Mouse (Mus musculus) inflammation-experienced regulatory T-cells, adult 6 months (primary cell): Measurements from ENCODE around the gene Crat. TPM values are rescaled to one million over a fixed set of nuclear protein-coding genes. Genes with fewer than 3 reads are reported as not detected.
A peak's percentile ranks its signal among the peaks of the same experiment; 100 is the strongest.

Experiments used
- ATAC-seq: one replicate; pipeline ENCODE4 v1.8.0; 2017
- polyA plus RNA-seq, 3 experiments: library from polyadenylated mRNA; unstranded; fragments of 100-300 nt; shearing (Covaris generic); gene quantifications; one replicate each; pipeline ENCODE4 v1.2.1; 2017

Crat gene
- polyA plus RNA-seq, 3 experiments from 2014 or later, result 1.8 to 2.6 (median 1.9) TPM

GRCm38 (mm10) chr2:30366203-30366602 is 49.4 kb downstream of the Crat start:
- no peak for ATAC-seq

- no peak for ATAC-seq
Observed at GRCm38 (mm10) chr2:30365281-30366069, 50.1 kb downstream of the Crat start.

GRCm38 (mm10) chr2:30363773-30364650 is 51.6 kb downstream of the Crat start, which contains the start of gene Miga2:
Gene Miga2, plus strand, starts transcription at chr2:30364233.
- peak; percentile 99 for ATAC-seq

DNA sequence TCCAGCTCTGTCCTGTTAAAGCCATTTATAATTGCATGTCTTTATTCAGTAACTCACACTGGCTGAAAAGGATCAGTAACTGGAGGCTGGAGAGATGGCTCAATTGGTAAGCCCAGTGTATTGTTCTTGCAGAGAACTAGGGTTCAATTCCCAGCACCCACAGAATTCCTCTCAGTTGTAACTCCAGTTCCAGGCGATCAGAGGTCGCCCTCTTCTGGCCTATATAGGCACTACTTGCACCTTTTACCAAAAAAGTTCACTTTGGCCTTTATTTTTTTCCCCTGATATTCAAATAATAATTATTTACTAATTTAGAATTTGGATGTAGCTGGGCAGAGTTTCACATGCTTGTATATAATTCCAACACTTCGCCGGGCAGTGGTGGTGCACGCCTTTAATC is 52.7 kb downstream of the Crat start:
- ATAC-seq, result no peak

- no peak for ATAC-seq
Observed at GRCm38 (mm10) chr2:30360626-30361025, 55.0 kb downstream of the Crat start.

DNA sequence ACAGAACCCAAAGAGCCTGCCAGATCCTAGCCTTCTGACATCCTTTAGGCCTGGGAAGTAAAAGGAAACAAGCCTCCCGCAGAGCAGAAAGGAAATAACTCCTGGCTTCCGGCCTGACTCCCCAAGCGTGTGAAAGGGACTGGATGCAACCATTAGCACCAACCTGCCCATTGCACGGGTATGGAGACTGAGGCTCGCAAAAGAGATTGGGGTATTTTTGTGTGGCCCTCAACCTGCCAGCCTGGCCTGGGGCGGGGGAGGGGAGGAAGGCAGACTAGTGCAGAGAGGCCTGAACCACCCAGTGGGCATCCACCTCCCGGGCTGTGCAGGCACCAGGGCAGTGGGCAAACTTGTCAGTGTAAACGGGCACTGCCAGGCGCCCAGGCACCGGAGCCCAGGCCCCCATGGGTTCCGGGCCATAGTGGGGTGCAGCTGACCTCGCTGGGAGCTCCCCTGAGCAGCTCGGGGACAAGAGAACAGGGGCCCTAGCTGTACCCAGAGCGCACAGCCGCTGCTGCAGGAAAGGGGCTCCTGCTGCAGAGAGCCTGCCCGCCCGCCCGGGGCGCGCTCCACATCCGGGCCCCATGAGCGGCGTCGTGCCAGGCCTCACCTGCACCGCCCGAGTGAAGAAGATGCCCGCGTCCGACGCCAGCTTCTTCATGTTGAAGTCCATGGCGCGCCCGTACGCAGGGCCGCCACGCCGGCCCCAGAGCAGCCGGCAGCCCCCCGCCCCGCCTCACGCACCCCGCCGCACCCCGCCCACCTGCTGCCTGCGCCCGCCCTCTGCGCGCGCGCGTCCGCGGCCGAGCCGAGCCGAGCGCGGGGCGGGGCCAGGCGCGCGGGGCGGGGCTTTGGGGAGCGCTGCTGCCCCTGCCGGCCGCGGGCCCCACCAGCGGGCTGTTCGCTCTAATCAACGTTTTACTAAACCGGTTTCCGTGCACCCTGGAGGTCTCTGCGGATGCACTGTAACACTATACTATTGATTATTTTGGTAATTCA is 56.8 kb downstream of the Crat start, which contains the start of gene Sh3glb2:
Sh3glb2 (minus strand) TSS at position 805 of the 999 bp plus-strand sequence.
- peak; percentile 71 for ATAC-seq

GRCm38 (mm10) chr2:30357552-30358510 is 57.8 kb downstream of the Crat start:
- ATAC-seq, result no peak

DNA sequence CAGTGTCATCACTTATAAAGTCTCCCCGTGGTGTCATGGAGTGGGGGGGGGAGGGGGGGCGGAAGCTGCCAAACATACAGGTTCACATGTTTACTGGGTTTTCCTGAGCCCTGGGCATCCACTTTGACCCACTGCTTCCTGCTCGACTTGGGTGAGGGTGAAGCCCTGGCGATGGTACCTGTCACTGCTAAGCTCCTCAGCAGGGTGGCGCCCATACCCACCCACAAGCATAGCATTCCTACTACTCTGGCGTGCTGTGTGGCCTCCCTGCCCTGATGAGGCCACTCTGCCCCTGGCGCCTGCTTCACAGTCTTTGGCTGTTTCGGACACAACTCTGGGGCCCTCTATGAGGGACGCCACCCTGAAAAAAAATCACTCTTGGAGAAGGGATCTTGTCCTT is 58.7 kb downstream of the Crat start:
- no peak for ATAC-seq

DNA sequence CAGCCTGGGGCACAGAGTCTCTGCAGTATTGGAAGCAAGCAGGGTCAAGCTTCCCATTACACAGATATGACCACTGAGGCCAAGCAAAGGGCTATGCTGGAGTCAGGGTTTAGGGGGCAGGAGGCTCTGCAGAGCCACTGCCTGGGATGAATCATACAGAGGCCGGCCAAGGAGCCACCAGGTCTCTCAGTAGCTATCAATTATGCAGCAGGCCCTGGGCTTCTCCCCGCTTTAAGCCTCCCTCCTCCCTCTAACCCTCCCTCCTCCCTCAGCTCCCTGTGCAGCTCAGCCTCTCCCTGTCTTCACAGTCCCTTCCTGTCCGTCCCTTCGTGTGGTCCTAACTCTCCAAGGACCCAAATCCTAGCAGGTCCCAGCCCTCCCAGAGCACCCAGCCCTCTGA is 59.3 kb downstream of the Crat start:
- no peak for ATAC-seq

DNA sequence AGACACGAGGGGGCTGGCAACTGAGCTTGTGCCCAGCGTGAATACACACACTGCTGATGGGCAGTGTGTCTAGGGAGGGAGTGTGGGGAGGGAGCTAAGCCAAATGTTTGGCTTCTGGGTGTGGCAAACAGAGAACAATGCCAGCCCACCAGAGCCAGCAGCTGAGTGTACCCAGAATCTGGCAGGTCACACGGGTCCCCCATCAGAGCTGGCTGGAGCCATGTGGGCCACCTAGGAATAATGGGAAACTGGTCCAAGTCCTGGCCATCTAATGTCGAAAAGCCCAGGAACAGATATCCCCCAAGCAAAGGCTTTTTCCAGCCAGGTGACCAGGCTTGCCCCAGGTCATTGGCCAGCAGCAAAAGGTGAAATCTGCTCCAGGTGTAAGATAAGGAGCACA is 59.8 kb downstream of the Crat start:
- no peak for ATAC-seq

DNA sequence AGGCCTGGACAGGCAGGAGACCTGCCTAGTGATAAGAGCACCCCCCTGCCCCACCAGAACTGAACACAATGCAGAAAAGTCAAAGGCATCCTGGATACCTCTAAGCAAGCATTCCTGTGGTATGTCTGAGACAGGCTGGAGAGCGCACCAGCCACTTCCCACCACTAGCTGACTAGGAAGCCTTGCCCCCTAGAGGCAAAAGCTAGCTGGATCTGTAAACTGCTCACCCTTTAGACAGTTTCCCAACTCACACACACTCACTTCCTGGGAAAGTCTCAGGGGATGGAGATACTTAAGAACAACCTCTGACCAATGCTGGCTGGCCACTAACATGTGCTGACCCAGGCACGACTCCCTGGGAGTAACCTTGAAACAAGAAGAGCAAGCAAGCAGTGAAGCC is 64.5 kb downstream of the Crat start:
- ATAC-seq, result no peak

Other genes starting within 250 kb of the Crat start
- 1 to 10 TPM; 1.5 to 3.4 (median 3.4) TPM for gene Endog, start 244.3 kb downstream of the Crat start, polyA plus RNA-seq
- gene Spout1, start 237.4 kb downstream of the Crat start, polyA plus RNA-seq, result 10 to 100 TPM; 22.8 to 37.1 (median 34.9) TPM
- gene Kyat1, start 210.0 kb downstream of the Crat start, polyA plus RNA-seq, result 1 to 10 TPM; 6.0 to 8.8 (median 8.2) TPM
- gene Lrrc8a, start 178.1 kb downstream of the Crat start, polyA plus RNA-seq, result 10 to 100 TPM; 25.6 to 36.7 (median 33.1) TPM
- under 1 TPM in 2 of 3 experiments, not detected in 1; 0.16 to 0.17 TPM for gene Gm28035, start 175.2 kb downstream of the Crat start, polyA plus RNA-seq
- 1 to 10 TPM; 2.5 to 4.8 (median 4.3) TPM for gene Phyhd1, start 149.6 kb downstream of the Crat start, polyA plus RNA-seq
- 1 to 10 TPM in 1 of 3 experiments, not detected in 2; 7.1 TPM for gene Gm28038, start 134.8 kb downstream of the Crat start, polyA plus RNA-seq
- 10 to 100 TPM; 10.8 to 14.6 (median 10.9) TPM for gene Dolk, start 129.5 kb downstream of the Crat start, polyA plus RNA-seq
- 10 to 100 TPM; 26.4 to 30.2 (median 26.9) TPM for gene Nup188, start 129.4 kb downstream of the Crat start, polyA plus RNA-seq
- 100 to 1,000 TPM in 1 of 3 experiments, 10 to 100 TPM in 2; 84.8 to 111 (median 97.5) TPM for gene Sh3glb2, start 56.5 kb downstream of the Crat start, polyA plus RNA-seq
- 1 to 10 TPM; 3.2 to 5.4 (median 5.3) TPM for gene Miga2, start 51.6 kb downstream of the Crat start, polyA plus RNA-seq
- 10 to 100 TPM; 17.5 to 21.0 (median 17.7) TPM for gene Dolpp1, start 23.6 kb downstream of the Crat start, polyA plus RNA-seq
- 10 to 100 TPM; 36.5 to 78.0 (median 49.8) TPM for gene Ptpa, start 226 bp upstream of the Crat start, polyA plus RNA-seq
- not detected for gene Ier5l, start 58.4 kb upstream of the Crat start, polyA plus RNA-seq
- gene Cstad, start 179.2 kb upstream of the Crat start, polyA plus RNA-seq, result 1 to 10 TPM; 3.0 to 8.3 (median 4.3) TPM